Mouse (Mus musculus) spleen, adult 2 months (tissue): Measurements from ENCODE around the gene Telo2. TPM values are rescaled to one million over a fixed set of nuclear protein-coding genes. Genes with fewer than 3 reads are reported as not detected.

Experiments used
- DNase-seq, 2 experiments: peaks; one replicate each; pipeline versions ENCODE4 v3.0.0 to v3.0.0-alpha.2; 2012 to 2021; ENCODE audit warnings: low spot score in 2 of 2, low read depth in 1 of 2
- H3K27ac ChIP-seq: fragments of 200-500 bp; 2 replicates; pipeline ENCODE4 v1.5.1; 2012; ENCODE audit warnings: low read length, inconsistent platforms; ENCODE audit not compliant: insufficient read depth
- H3K27me3 ChIP-seq: fragments of 200-500 bp; 2 replicates; pipeline ENCODE4 v1.6.1; 2012; ENCODE audit warnings: mild to moderate bottlenecking, moderate library complexity, low read length, inconsistent platforms; ENCODE audit not compliant: control insufficient read depth, insufficient read depth
- H3K36me3 ChIP-seq: fragments of 200-500 bp; 2 replicates; pipeline ENCODE4 v1.6.1; 2012; ENCODE audit warnings: mild to moderate bottlenecking, low read length, inconsistent platforms; ENCODE audit not compliant: control insufficient read depth, insufficient read depth
- H3K4me1 ChIP-seq: fragments of 200-500 bp; 2 replicates; pipeline ENCODE4 v1.6.1; 2011; ENCODE audit warnings: inconsistent platforms; ENCODE audit not compliant: control insufficient read depth, insufficient read depth, insufficient read length
- H3K4me3 ChIP-seq: fragments of 200-500 bp; 2 replicates; pipeline ENCODE4 v1.5.1; 2011; ENCODE audit warnings: mild to moderate bottlenecking, inconsistent platforms; ENCODE audit not compliant: insufficient read depth, insufficient read length; ENCODE audit errors: extremely low read depth
- CTCF ChIP-seq: fragments of 200-500 bp; IDR thresholded peaks from 2 replicates; pipeline ENCODE4 v1.5.1; 2011; ENCODE audit warnings: mild to moderate bottlenecking, inconsistent platforms; ENCODE audit not compliant: insufficient read depth, insufficient read length, insufficient replicate concordance; ENCODE audit errors: extremely low read depth
- POLR2A ChIP-seq: fragments of 200-500 bp; IDR thresholded peaks from 2 replicates; pipeline ENCODE4 v1.6.1; 2011; ENCODE audit warnings: low read depth, low read length, inconsistent platforms
- WGBS: fragments of 180-500 bp; shearing (Covaris S2); methylation state at CpG from one replicate; pipeline ENCODE4 v1.1.7; 2018; 5-methylcytosine and 5-hydroxymethylcytosine counted together
- polyA plus RNA-seq: library from polyadenylated mRNA; depleted of rRNA; stranded (reverse); fragments of >200 nt; gene quantifications from 2 replicates; pipeline ENCODE4 v1.2.3, GENCODE M21; 2012; rRNA removed

The Telo2 gene
- polyA plus RNA-seq, 1 experiment = 20.7 TPM

- TF ChIP-seq CTCF = no peak
- Histone ChIP-seq H3K27ac (no peak overlapping the region; the same call in 1 of the 2 replicates), H3K4me3 (no peak overlapping the region), H3K27me3 (no peaks in the 10 kb centered on the region), H3K4me1 (no peaks in the 10 kb centered on the region), H3K36me3 (peaks cover 10% of the 10 kb centered on the region; the same call in 1 of the 2 replicates)
- no peak for DNase-seq
- WGBS = 85% methylated on average over 12 of the region's 12 CpGs
Measured at GRCm38 (mm10) chr17:25063872-25064271, 51.9 kb downstream of the Telo2 start.

GRCm38 (mm10) chr17:25063261-25063660 is 52.5 kb downstream of the Telo2 start:
- Histone ChIP-seq H3K4me3 (no peak overlapping the region), H3K27me3 (no peaks in the 10 kb centered on the region), H3K36me3 (peaks cover 11% of the 10 kb centered on the region), H3K27ac (no peak overlapping the region), H3K4me1 (no peaks in the 10 kb centered on the region)
- WGBS = 90% methylated on average over 4 of the region's 4 CpGs
- TF ChIP-seq CTCF = no peak
- no peak for TF ChIP-seq POLR2A
- DNase-seq = no peak

- Histone ChIP-seq H3K27me3 (no peaks in the 10 kb centered on the region), H3K4me1 (no peaks in the 10 kb centered on the region), H3K36me3 (peaks cover 23% of the 10 kb centered on the region), H3K4me3 (no peak overlapping the region), H3K27ac (no peak overlapping the region)
- WGBS = 90% methylated on average over 6 of the region's 6 CpGs
- TF ChIP-seq POLR2A = no peak
- no peak for TF ChIP-seq CTCF
- no peak for DNase-seq
Measured at GRCm38 (mm10) chr17:25057041-25057440, 58.7 kb downstream of the Telo2 start.

- Histone ChIP-seq H3K27me3 (no peaks in the 10 kb centered on the region), H3K4me3 (no peak overlapping the region), H3K4me1 (no peaks in the 10 kb centered on the region), H3K27ac (no peak overlapping the region), H3K36me3 (peaks cover 20% of the 10 kb centered on the region)
- TF ChIP-seq POLR2A (no peak), CTCF (no peak)
- WGBS = 93% methylated on average over 9 of the region's 9 CpGs
- no peak for DNase-seq
Measured at GRCm38 (mm10) chr17:25053274-25053673, 62.5 kb downstream of the Telo2 start.

Other genes with a start within 250 kb of the Telo2 start
- gene Igfals, start 250.0 kb downstream of the Telo2 start, polyA plus RNA-seq = 1.1 and 1.9 TPM in 2 replicates
- 43.5 and 47.2 TPM in 2 replicates for gene Nubp2, start 229.6 kb downstream of the Telo2 start, polyA plus RNA-seq
- 76.9 and 112 TPM in 2 replicates for gene Spsb3, start 229.3 kb downstream of the Telo2 start, polyA plus RNA-seq
- gene Eme2, start 220.9 kb downstream of the Telo2 start, polyA plus RNA-seq = 35.2 and 45.9 TPM in 2 replicates
- 68.9 and 106 TPM in 2 replicates for gene Mrps34, start 220.9 kb downstream of the Telo2 start, polyA plus RNA-seq
- gene Nme3, start 219.5 kb downstream of the Telo2 start, polyA plus RNA-seq = 45.3 and 54.4 TPM in 2 replicates
- 127 and 135 TPM in 2 replicates for gene Mapk8ip3, start 179.0 kb downstream of the Telo2 start, polyA plus RNA-seq
- 8.6 and 10.5 TPM in 2 replicates for gene Jpt2, start 155.3 kb downstream of the Telo2 start, polyA plus RNA-seq
- 12.6 and 15.3 TPM in 2 replicates for gene Cramp1l, start 100.2 kb downstream of the Telo2 start, polyA plus RNA-seq
- gene Ift140, start 99.9 kb downstream of the Telo2 start, polyA plus RNA-seq = 31.5 and 33.2 TPM in 2 replicates
- 37.6 and 46.7 TPM in 2 replicates for gene Tmem204, start 32.4 kb downstream of the Telo2 start, polyA plus RNA-seq
- gene Ptx4, start 4.8 kb upstream of the Telo2 start, polyA plus RNA-seq = not detected in 2 replicates
- 27.0 and 29.9 TPM in 2 replicates for gene Clcn7, start 17.4 kb upstream of the Telo2 start, polyA plus RNA-seq
- 0.04 TPM in 1 of 2 replicates, not detected in the other for gene Ccdc154, start 46.5 kb upstream of the Telo2 start, polyA plus RNA-seq
- gene Gm38655, start 59.5 kb upstream of the Telo2 start, polyA plus RNA-seq = not detected in 2 replicates
- gene BC003965, start 68.6 kb upstream of the Telo2 start, polyA plus RNA-seq = 9.1 and 10.0 TPM in 2 replicates
- 30.4 and 32.0 TPM in 2 replicates for gene Unkl, start 72.4 kb upstream of the Telo2 start, polyA plus RNA-seq
- gene Gnptg, start 124.2 kb upstream of the Telo2 start, polyA plus RNA-seq = 22.4 and 25.6 TPM in 2 replicates
- gene Tsr3, start 124.2 kb upstream of the Telo2 start, polyA plus RNA-seq = 13.1 and 15.7 TPM in 2 replicates
- gene Baiap3, start 140.4 kb upstream of the Telo2 start, polyA plus RNA-seq = 23.1 and 23.8 TPM in 2 replicates
- 95.2 and 102 TPM in 2 replicates for gene Ube2i, start 158.7 kb upstream of the Telo2 start, polyA plus RNA-seq
- gene Prss34, start 182.4 kb upstream of the Telo2 start, polyA plus RNA-seq = 2.5 and 2.7 TPM in 2 replicates
- not detected in 2 replicates for gene Prss28, start 192.7 kb upstream of the Telo2 start, polyA plus RNA-seq
- gene Prss29, start 202.7 kb upstream of the Telo2 start, polyA plus RNA-seq = 0.26 and 0.32 TPM in 2 replicates
- 0.11 TPM in 1 of 2 replicates, not detected in the other for gene Tpsab1, start 229.6 kb upstream of the Telo2 start, polyA plus RNA-seq